15 mouse cellular contexts compared by ENCODE assay signal in the genomic region with DNA sequence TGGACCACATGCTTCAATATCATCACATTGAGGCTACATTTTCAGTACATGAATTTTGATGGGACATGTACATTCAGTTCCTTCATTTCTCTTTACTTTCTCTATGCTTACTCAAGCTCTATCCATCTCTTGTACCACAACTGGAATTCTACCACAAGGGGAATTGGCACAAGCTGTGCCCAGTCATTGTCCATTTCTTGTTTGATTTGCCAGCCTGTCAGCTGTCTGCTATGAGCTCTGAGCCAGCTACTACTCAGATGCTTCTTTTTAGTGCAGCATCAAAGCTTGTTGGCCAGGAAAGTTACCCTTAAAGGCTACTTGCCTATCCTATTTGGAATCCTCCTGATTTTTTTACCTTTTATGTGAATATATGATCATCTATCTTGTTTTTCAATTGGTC.
"Had no signal": no experiment of that assay in that cellular context is flagged by ENCODE, and none has a peak within 500 bp of the region (broad histone marks: within the 10 kb centered on the region; RNA-seq: fewer than 3 reads in every experiment).

No protein-coding gene starts in this region.

- H3K4me3 ChIP-seq: neural tube, embryonic 15.5 days; stomach, embryonic 15.5 days had no signal

- H3K27me3 ChIP-seq: neural tube, embryonic 15.5 days; stomach, embryonic 15.5 days had no signal

- H3K4me1 ChIP-seq: stomach, embryonic 15.5 days had no signal

- DNase-seq: retina, postnatal 1 day; right cerebral cortex, adult 18-20 months; right cerebral cortex, postnatal 14 days; right cerebral cortex, postnatal 25 days; right cerebral cortex, postnatal 4 days; spleen, adult 18-20 months; thymus, adult 18-20 months; thymus, adult 2 months; thymus, postnatal 14 days; thymus, postnatal 25 days; thymus, postnatal 36 days; thymus, postnatal 4 days had no signal

- H3K9ac ChIP-seq: neural tube, embryonic 15.5 days; stomach, embryonic 15.5 days had no signal

- H3K9me3 ChIP-seq: neural tube, embryonic 15.5 days; stomach, embryonic 15.5 days had no signal

- H3K27ac ChIP-seq: neural tube, embryonic 15.5 days; stomach, embryonic 15.5 days; stomach, postnatal 0 days had no signal

- H3K36me3 ChIP-seq: neural tube, embryonic 15.5 days; stomach, embryonic 15.5 days had no signal

- H3K4me2 ChIP-seq: neural tube, embryonic 15.5 days; stomach, embryonic 15.5 days had no signal
